Mouse (Mus musculus) cortical plate, adult 2 months (tissue): ENCODE measurements around the gene Vmp1.

ENCODE experiments used
- CTCF ChIP-seq: fragments of 200-500 bp; IDR thresholded peaks from 2 replicates; pipeline ENCODE4 v1.5.1; 2011; ENCODE audit warnings: mild to moderate bottlenecking, control low read depth, low read length; ENCODE audit not compliant: insufficient read depth; ENCODE audit errors: extremely low read depth
- POLR2A ChIP-seq: fragments of 200-500 bp; IDR thresholded peaks from 2 replicates; pipeline ENCODE4 v1.6.1; 2011; ENCODE audit warnings: mild to moderate bottlenecking, low read length, control low read depth; ENCODE audit not compliant: insufficient read depth; ENCODE audit errors: extremely low read depth

- no peak for TF ChIP-seq CTCF
- no peak for TF ChIP-seq POLR2A
These were observed 90.6 kb downstream of the Vmp1 start for GRCm38 (mm10) chr11:86592993-86593392.
